Mouse (Mus musculus): Measurements from ENCODE around the gene Rufy1. TPM values are rescaled to one million over a fixed set of nuclear protein-coding genes. Genes with fewer than 3 reads are reported as not detected.
A peak's percentile ranks its signal among the peaks of the same experiment; 100 is the strongest.

The Rufy1 gene
- polyA plus RNA-seq, 1 experiment: 19.5 TPM

DNA sequence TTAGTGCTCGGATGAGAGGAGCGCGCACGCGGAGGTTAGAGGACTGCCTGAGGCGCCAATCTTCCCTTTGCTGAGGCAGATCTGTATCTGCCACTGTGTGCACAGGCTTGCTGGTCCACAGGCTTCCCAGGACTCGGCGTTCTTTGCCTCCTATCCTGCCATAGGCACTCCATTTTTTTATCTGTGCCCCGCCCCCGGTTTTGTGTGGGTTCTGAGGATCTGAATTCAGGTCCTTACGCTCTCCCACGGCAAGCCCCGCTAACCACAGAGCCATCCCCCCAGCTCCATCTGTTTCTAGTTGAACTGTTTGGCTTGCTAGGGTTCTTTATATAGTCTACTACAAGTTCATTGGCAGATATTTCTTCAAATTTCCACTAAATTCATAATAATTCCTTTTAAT is 32.1 kb downstream of the Rufy1 start:
- Histone ChIP-seq H3K4me1 (ENCODE audit: control insufficient read depth, insufficient read depth, insufficient read length, low read length) (no peaks in the 10 kb centered on the region), H3K27ac (replicated peaks; ENCODE audit: low read depth, low read length) (no peak overlapping the region), H3K4me3 (ENCODE audit: insufficient read depth, low read depth, low read length) (no peak overlapping the region)

DNA sequence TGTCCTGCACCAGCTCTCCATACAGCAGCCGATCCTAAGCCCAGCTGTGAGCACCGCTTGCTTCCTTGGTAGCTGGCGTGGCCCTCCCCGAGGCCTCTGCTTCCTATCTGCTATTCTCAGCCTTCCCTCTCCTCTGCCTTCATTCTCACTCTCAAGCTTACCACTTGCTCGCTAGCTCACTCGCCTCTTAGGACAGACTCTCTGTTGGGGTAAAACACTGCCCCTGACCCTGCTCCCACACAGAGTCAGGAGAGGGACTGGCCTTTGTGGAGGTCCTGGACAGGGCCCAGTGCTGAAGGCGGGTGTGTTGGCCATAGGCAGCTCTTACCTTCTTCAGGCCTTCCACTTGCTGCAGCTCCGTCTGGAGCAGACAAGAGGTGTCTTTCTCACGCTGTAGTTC is 33.6 kb downstream of the Rufy1 start:
- H3K4me3 ChIP-seq (ENCODE audit: insufficient read depth, low read depth, low read length): no peak overlapping the region
- H3K27ac ChIP-seq (replicated peaks; ENCODE audit: low read depth, low read length): no peak overlapping the region
- no peaks in the 10 kb centered on the region for H3K4me1 ChIP-seq (ENCODE audit: control insufficient read depth, insufficient read depth, insufficient read length, low read length)

- no peak overlapping the region for H3K27ac ChIP-seq (replicated peaks; ENCODE audit: low read depth, low read length)
Observed at GRCm38 (mm10) chr11:50396766-50397307, 34.1 kb downstream of the Rufy1 start.

GRCm38 (mm10) chr11:50394731-50395130 is 36.2 kb downstream of the Rufy1 start:
- no peak overlapping the region for H3K4me3 ChIP-seq (ENCODE audit: insufficient read depth, low read depth, low read length)
- no peak overlapping the region for H3K27ac ChIP-seq (replicated peaks; ENCODE audit: low read depth, low read length)
- no peaks in the 10 kb centered on the region for H3K4me1 ChIP-seq (ENCODE audit: control insufficient read depth, insufficient read depth, insufficient read length, low read length)

More at GRCm38 (mm10) chr11:50396766-50397307, 34.1 kb downstream of the Rufy1 start:
- Histone ChIP-seq H3K4me3 (ENCODE audit: insufficient read depth, low read depth, low read length) (no peak overlapping the region), H3K4me1 (ENCODE audit: control insufficient read depth, insufficient read depth, insufficient read length, low read length) (no peaks in the 10 kb centered on the region)

- Histone ChIP-seq H3K27ac (replicated peaks; ENCODE audit: low read depth, low read length) (no peak overlapping the region), H3K4me3 (ENCODE audit: insufficient read depth, low read depth, low read length) (no peak overlapping the region), H3K4me1 (ENCODE audit: control insufficient read depth, insufficient read depth, insufficient read length, low read length) (no peaks in the 10 kb centered on the region)
Observed at GRCm38 (mm10) chr11:50393306-50393705, 37.6 kb downstream of the Rufy1 start.

DNA sequence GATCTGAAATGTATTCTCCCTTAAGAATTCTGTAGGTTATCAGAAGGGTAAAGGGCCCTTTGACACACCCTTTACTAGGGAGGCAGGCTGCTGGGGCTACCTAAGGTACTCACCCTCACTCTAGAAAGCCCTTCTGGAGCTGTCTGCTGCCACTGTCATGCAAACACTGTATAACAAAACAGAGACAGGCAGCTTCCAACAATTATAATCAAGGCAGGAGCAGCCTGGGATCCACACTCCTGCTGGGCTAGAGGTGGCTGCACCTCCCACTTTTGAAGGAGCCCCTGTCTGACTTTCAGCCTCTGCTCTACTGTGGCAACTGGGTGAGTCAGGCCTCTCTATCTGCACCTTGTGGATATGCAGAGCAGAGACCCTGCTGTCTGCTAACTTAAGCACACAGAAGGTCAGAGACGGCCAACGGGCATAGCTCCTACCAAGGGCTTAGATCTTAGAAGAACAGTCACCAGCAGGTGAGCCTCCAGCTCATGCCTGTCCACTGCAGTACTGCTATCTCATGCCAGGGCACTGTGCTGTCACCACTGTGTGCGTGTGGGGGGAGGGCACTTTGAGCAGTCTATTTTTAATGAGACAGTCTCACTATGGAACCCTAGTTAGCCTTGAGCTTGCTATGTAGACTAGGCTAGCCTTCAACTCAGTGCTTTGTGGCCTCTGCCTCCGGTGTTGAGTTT is 39.5 kb downstream of the Rufy1 start:
- H3K27ac ChIP-seq (replicated peaks; ENCODE audit: low read depth, low read length): no peak overlapping the region
- no peaks in the 10 kb centered on the region for H3K4me1 ChIP-seq (ENCODE audit: control insufficient read depth, insufficient read depth, insufficient read length, low read length)
- no peak overlapping the region for H3K4me3 ChIP-seq (ENCODE audit: insufficient read depth, low read depth, low read length)

- H3K4me1 ChIP-seq (ENCODE audit: control insufficient read depth, insufficient read depth, insufficient read length, low read length): no peaks in the 10 kb centered on the region
- no peak overlapping the region for H3K4me3 ChIP-seq (ENCODE audit: insufficient read depth, low read depth, low read length)
- no peak overlapping the region for H3K27ac ChIP-seq (replicated peaks; ENCODE audit: low read depth, low read length)
Observed at GRCm38 (mm10) chr11:50389616-50390015, 41.3 kb downstream of the Rufy1 start.

- no peaks in the 10 kb centered on the region for H3K4me1 ChIP-seq (ENCODE audit: control insufficient read depth, insufficient read depth, insufficient read length, low read length)
- H3K27ac ChIP-seq (replicated peaks; ENCODE audit: low read depth, low read length): no peak overlapping the region
- H3K4me3 ChIP-seq (ENCODE audit: insufficient read depth, low read depth, low read length): no peak overlapping the region
Observed at GRCm38 (mm10) chr11:50389011-50389410, 41.9 kb downstream of the Rufy1 start.

GRCm38 (mm10) chr11:50388217-50388929 is 42.6 kb downstream of the Rufy1 start:
- H3K4me3 ChIP-seq (ENCODE audit: insufficient read depth, low read depth, low read length): no peak overlapping the region
- no peaks in the 10 kb centered on the region for H3K4me1 ChIP-seq (ENCODE audit: control insufficient read depth, insufficient read depth, insufficient read length, low read length)
- no peak overlapping the region for H3K27ac ChIP-seq (replicated peaks; ENCODE audit: low read depth, low read length)

- H3K4me3 ChIP-seq (ENCODE audit: insufficient read depth, low read depth, low read length): no peak overlapping the region
- H3K27ac ChIP-seq (replicated peaks; ENCODE audit: low read depth, low read length): no peak overlapping the region
- H3K4me1 ChIP-seq (ENCODE audit: control insufficient read depth, insufficient read depth, insufficient read length, low read length): no peaks in the 10 kb centered on the region
Observed at GRCm38 (mm10) chr11:50387697-50388096, 43.2 kb downstream of the Rufy1 start.

DNA sequence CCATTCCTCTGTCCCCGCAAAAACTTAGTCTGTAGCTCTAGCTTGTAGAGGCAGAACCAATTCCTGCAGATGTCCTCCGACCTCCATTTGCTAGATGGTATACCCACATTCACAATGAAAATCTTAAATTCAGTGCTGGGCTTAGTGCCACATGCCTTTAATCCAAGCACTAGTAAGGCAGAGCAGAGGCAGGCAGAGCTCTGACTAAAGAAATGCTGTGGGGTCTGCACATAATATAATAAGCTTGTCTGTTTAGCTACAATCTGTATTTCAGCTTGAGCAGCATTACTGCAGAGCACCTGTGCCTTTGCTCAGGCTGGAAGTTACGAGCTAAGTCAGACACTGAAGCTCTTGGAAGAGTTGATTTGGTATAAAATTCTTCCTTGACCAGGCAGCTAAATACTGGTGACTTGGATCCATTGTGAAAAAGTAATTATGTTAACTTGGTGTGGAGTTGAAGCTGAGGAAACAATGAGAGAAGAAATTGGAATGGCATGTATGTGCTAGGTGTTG is 43.7 kb downstream of the Rufy1 start:
- no peaks in the 10 kb centered on the region for H3K4me1 ChIP-seq (ENCODE audit: control insufficient read depth, insufficient read depth, insufficient read length, low read length)
- H3K4me3 ChIP-seq (ENCODE audit: insufficient read depth, low read depth, low read length): no peak overlapping the region

DNA sequence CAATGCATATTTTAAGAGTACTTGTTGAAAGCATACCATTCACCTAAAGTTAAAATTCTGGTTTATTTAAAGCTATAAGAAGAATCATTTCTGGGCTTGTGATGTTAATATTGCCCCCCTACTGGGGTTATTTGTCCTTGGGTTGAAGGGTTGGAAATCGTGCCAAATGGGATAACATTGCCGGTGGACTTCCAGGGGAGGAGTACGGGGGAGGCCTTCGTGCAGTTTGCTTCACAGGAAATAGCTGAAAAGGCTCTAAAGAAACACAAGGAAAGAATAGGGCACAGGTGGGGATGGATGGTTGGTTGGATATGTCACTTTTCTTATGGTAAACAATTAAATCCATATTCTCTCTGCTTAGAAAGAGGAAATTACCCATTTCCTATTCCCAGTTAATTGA is 49.6 kb downstream of the Rufy1 start:
- H3K4me3 ChIP-seq (ENCODE audit: insufficient read depth, low read depth, low read length): no peak overlapping the region
- H3K4me1 ChIP-seq (ENCODE audit: control insufficient read depth, insufficient read depth, insufficient read length, low read length): peaks cover 6% of the 10 kb centered on the region; the same call in 1 of the 2 replicates
- H3K27ac ChIP-seq (replicated peaks; ENCODE audit: low read depth, low read length): no peak overlapping the region

More for the DNA sequence above, 43.7 kb downstream of the Rufy1 start:
- no peak overlapping the region for H3K27ac ChIP-seq (replicated peaks; ENCODE audit: low read depth, low read length)

DNA sequence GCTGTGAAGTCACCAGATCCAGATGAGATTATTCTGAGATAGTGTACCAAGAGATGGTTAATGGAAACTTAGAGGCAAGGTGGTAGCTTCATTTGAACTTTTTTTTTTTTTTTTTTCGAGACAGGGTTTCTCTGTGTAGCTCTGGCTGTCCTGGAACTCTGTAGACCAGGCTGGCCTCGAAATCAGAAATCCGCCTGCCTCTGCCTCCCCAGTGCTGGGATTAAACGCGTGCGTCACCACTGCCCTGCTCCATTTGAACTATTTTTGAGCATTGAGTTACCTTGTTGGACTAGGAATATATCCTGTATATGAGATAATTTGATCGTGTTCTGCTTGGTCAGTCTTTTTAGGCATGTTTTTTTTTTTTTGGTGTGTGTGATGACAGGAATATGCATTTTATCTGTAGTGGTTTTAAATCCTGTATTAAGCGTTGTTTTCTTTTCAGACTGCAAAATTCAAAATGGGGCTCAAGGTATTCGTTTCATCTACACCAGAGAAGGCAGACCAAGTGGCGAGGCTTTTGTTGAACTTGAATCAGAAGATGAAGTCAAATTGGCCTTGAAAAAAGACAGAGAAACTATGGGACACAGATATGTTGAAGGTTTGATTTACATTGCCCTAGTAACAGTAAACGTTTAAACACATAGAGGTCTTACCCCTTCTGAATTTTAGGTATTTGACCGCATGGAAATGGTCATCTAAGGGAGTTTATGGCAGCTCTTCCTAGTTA is 51.7 kb downstream of the Rufy1 start:
- H3K4me1 ChIP-seq (ENCODE audit: control insufficient read depth, insufficient read depth, insufficient read length, low read length): peaks cover 6% of the 10 kb centered on the region; the same call in 1 of the 2 replicates
- no peak overlapping the region for H3K27ac ChIP-seq (replicated peaks; ENCODE audit: low read depth, low read length)
- peak overlapping the region; percentile 87 for H3K4me3 ChIP-seq (ENCODE audit: insufficient read depth, low read depth, low read length)

DNA sequence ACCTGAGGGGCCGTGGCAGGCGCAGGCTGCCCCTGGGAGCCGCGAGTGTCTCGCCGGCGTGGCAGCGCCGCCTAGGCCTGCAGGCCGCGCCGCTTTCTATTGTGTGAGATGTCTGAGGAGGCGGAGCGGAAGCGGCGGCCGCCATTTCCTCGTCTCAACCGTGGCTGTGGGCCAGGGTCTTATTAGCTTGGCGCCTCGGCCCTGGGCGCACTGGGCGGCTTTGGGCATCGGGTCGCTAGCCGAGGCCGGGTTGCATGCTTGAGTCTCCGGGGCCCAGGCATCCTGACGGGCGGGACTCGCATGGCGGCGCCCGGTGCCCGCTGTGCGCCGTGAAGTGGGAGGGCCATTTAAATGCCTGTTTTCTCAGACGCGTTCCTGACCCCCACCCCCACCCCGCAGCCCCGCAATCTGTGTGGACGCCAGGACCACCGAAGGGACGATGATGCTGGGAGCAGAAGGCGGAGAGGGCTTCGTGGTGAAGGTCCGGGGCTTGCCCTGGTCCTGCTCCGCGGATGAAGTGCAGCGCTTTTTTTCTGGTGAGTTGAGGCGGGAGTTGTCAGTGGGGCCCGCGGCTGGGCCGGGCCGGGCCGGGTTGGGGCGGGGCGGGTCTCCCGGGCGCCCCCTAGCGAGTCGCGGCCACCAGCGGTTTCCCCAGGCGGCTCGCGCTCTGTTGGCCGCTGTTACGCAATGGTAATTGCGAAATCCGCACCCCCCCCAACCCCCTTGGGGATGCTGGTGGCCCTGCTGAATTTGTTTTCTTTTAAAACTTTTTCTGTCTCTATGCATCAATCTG is 52.8 kb downstream of the Rufy1 start:
- peaks cover 6% of the 10 kb centered on the region; the same call in 1 of the 2 replicates for H3K4me1 ChIP-seq (ENCODE audit: control insufficient read depth, insufficient read depth, insufficient read length, low read length)
- peak overlapping the region; percentile 87 for H3K4me3 ChIP-seq (ENCODE audit: insufficient read depth, low read depth, low read length)
- peak overlapping the region; percentile 95 for H3K27ac ChIP-seq (replicated peaks; ENCODE audit: low read depth, low read length)

Data from brown adipose tissue, adult 24 weeks (tissue).